Comparison of ENCODE assay signal across 14 mouse cellular contexts in genomic region chr1:91464436-91464835, GRCm38 (mm10). TPM values are rescaled to one million over a fixed set of nuclear protein-coding genes. Genes with fewer than 3 reads are reported as not detected.
DNase-seq lines count a peak whose midpoint lies in the region; ATAC-seq and TF ChIP-seq lines count a peak whose summit lies in the region.
"Had no signal": no experiment of that assay in that cellular context is flagged by ENCODE, and none has a peak within 500 bp of the region (broad histone marks: within the 10 kb centered on the region; RNA-seq: fewer than 3 reads in every experiment).

No protein-coding gene starts in this region.

- no peaks in the 10 kb centered on the region for H3K79me2 ChIP-seq in liver, adult 2 months (ENCODE audit: control insufficient read depth, insufficient read depth, low read length)

- TF ChIP-seq CTCF in liver, adult 2 months (IDR thresholded peaks at IDR 0.05; ENCODE audit: low read depth, low read length): no peak
- TF ChIP-seq CTCF in intestine, postnatal 0 days (IDR thresholded peaks at IDR 0.05; ENCODE audit: low read depth): no peak

- ATAC-seq in liver, embryonic 11.5 days (replicated peaks; ENCODE audit: low FRiP score): no peak
- ATAC-seq in intestine, postnatal 0 days: 0 out of 2 replicates have a peak, but pooled peaks have one; percentile 2
- ATAC-seq in liver, embryonic 13.5 days (ENCODE audit: low read depth): no peak
- no peak for ATAC-seq in erythroblast, adult 5-6 weeks (replicated peaks; ENCODE audit: low FRiP score, poor library complexity, severe bottlenecking)
- ATAC-seq: forebrain, postnatal 0 days had no signal

- no peak for TF ChIP-seq POLR2A in liver, adult 2 months (IDR thresholded peaks at IDR 0.05; ENCODE audit: extremely low read depth, insufficient read depth, low read length)

- peak overlapping the region; percentile 59 for H3K27ac ChIP-seq in liver, adult 2 months (replicated peaks; ENCODE audit: insufficient read depth, low read depth, low read length)
- no peak overlapping the region for H3K27ac ChIP-seq in liver, embryonic 11.5 days (ENCODE audit: low read depth, low read length)
- peak overlapping the region; percentile 95 for H3K27ac ChIP-seq in intestine, postnatal 0 days (ENCODE audit: low read depth, low read length)
- peak overlapping the region; percentile 83; the same call in 1 of the 2 replicates for H3K27ac ChIP-seq in liver, embryonic 13.5 days
- H3K27ac ChIP-seq: neural tube, embryonic 15.5 days had no signal

- H3K36me3 ChIP-seq in liver, adult 2 months (ENCODE audit: control insufficient read depth, insufficient read depth, low read length): no peaks in the 10 kb centered on the region
- H3K36me3 ChIP-seq in liver, embryonic 11.5 days (ENCODE audit: control insufficient read depth, insufficient read depth, low read length): no peaks in the 10 kb centered on the region
- no peaks in the 10 kb centered on the region for H3K36me3 ChIP-seq in intestine, postnatal 0 days (ENCODE audit: control insufficient read depth, insufficient read depth)
- no peaks in the 10 kb centered on the region for H3K36me3 ChIP-seq in liver, embryonic 13.5 days
- H3K36me3 ChIP-seq: neural tube, embryonic 15.5 days had no signal

- H3K4me1 ChIP-seq in liver, adult 2 months (ENCODE audit: control insufficient read depth, insufficient read depth, low read length): peaks cover 27% of the 10 kb centered on the region
- H3K4me1 ChIP-seq in liver, embryonic 11.5 days (replicated peaks; ENCODE audit: control insufficient read depth, insufficient read depth, low read length): peaks cover 20% of the 10 kb centered on the region
- H3K4me1 ChIP-seq in intestine, postnatal 0 days (replicated peaks; ENCODE audit: control insufficient read depth, insufficient read depth, low read length): peaks cover 15% of the 10 kb centered on the region
- H3K4me1 ChIP-seq in liver, embryonic 13.5 days (replicated peaks): peaks cover 28% of the 10 kb centered on the region

- no peak overlapping the region for H3K4me2 ChIP-seq in liver, embryonic 11.5 days
- H3K4me2 ChIP-seq in intestine, postnatal 0 days (replicated peaks; ENCODE audit: low read depth): peak overlapping the region; percentile 56
- peak overlapping the region; percentile 41; the same call in 1 of the 2 replicates for H3K4me2 ChIP-seq in liver, embryonic 13.5 days
- H3K4me2 ChIP-seq: lung, embryonic 14.5 days; neural tube, embryonic 15.5 days had no signal

- H3K9ac ChIP-seq in liver, adult 2 months (ENCODE audit: low read depth, low read length): no peak overlapping the region
- H3K9ac ChIP-seq in liver, embryonic 11.5 days (ENCODE audit: low read depth, low read length): no peak overlapping the region
- H3K9ac ChIP-seq in intestine, postnatal 0 days (ENCODE audit: low read depth, low read length): peak overlapping the region; percentile 13; the same call in 1 of the 2 replicates
- no peak overlapping the region for H3K9ac ChIP-seq in liver, embryonic 13.5 days
- H3K9ac ChIP-seq: forebrain, postnatal 0 days; lung, embryonic 14.5 days; neural tube, embryonic 15.5 days had no signal

- 30% methylated on average over 5 of the region's 5 CpGs for WGBS in liver, adult 2 months
- 71% methylated on average over 5 of the region's 5 CpGs for WGBS in liver, embryonic 11.5 days
- WGBS in intestine, postnatal 0 days: 25% methylated on average over 5 of the region's 5 CpGs
- 57% methylated on average over 5 of the region's 5 CpGs for WGBS in liver, embryonic 13.5 days (ENCODE audit: insufficient replicate concordance)

- no peak overlapping the region for H3K4me3 ChIP-seq in liver, adult 2 months (ENCODE audit: insufficient read depth, low read depth, low read length)
- H3K4me3 ChIP-seq in liver, embryonic 11.5 days (ENCODE audit: low read depth, low read length): no peak overlapping the region
- H3K4me3 ChIP-seq in intestine, postnatal 0 days (ENCODE audit: low read depth, low read length): no peak overlapping the region
- H3K4me3 ChIP-seq in liver, embryonic 13.5 days (replicated peaks): no peak overlapping the region
- H3K4me3 ChIP-seq: neural tube, embryonic 15.5 days had no signal

- H3K27me3 ChIP-seq in liver, adult 2 months (ENCODE audit: control insufficient read depth, insufficient read depth, low read length): no peaks in the 10 kb centered on the region
- H3K27me3 ChIP-seq in liver, embryonic 11.5 days (replicated peaks; ENCODE audit: control insufficient read depth, insufficient read depth, low read length): no peaks in the 10 kb centered on the region
- no peaks in the 10 kb centered on the region for H3K27me3 ChIP-seq in intestine, postnatal 0 days (replicated peaks; ENCODE audit: control insufficient read depth, insufficient read depth, low read length)
- H3K27me3 ChIP-seq in liver, embryonic 13.5 days: no peaks in the 10 kb centered on the region
- H3K27me3 ChIP-seq: neural tube, embryonic 15.5 days had no signal

- no peaks in the 10 kb centered on the region for H3K9me3 ChIP-seq in liver, embryonic 11.5 days (ENCODE audit: control insufficient read depth, low read length)
- H3K9me3 ChIP-seq in intestine, postnatal 0 days (ENCODE audit: control insufficient read depth): no peaks in the 10 kb centered on the region
- no peaks in the 10 kb centered on the region for H3K9me3 ChIP-seq in liver, embryonic 13.5 days (replicated peaks)
- H3K9me3 ChIP-seq: neural tube, embryonic 15.5 days had no signal

- peak; percentile 52 for DNase-seq in adrenal gland, postnatal 14 days
- no peak for DNase-seq in adrenal gland, adult 8-10 months
- DNase-seq in liver, adult 2 months (ENCODE audit: extremely low read depth, low read depth, low spot score): peak; percentile 62
- no peak for DNase-seq in liver, embryonic 11.5 days (ENCODE audit: low spot score)
- DNase-seq in liver, embryonic 13.5 days: no peak
- DNase-seq in spleen, postnatal 10 days (ENCODE audit: low spot score in 2 of 2): no peak
- DNase-seq: cerebellum, adult 11-12 months; forebrain, postnatal 0 days; gastrocnemius, postnatal 25 days; lung, embryonic 14.5 days; right cerebral cortex, adult 18-20 months had no signal

RNA-seq across cellular contexts. Expression of gene Per2, which starts 5.3 kb away (rescaled TPM):
- total RNA-seq in adrenal gland, postnatal 14 days (2021): 38.3 and 42.3 TPM in 2 replicates
- total RNA-seq in adrenal gland, adult 8-10 months (2022): 10 to 100 TPM; 42.5 to 75.0 (median 45.4) TPM
- 5.7 and 7.7 TPM in 2 replicates for total RNA-seq in liver, adult 2 months (2014; rRNA removed)
- 3.9 and 4.9 TPM in 2 replicates for polyA plus RNA-seq in liver, adult 2 months (2012; rRNA removed)
- polyA plus RNA-seq in liver, embryonic 11.5 days (2014; fragmentation: Nextera tagmentation; extraction: Ambion mirVana): 4.5 and 6.8 TPM in 2 replicates
- polyA plus RNA-seq in intestine, postnatal 0 days (2015; fragmentation: Nextera tagmentation; extraction: Ambion mirVana): 7.2 and 7.9 TPM in 2 replicates
- 1.4 and 2.5 TPM in 2 replicates for polyA plus RNA-seq in liver, embryonic 13.5 days (2015; fragmentation: Nextera tagmentation; extraction: Ambion mirVana)
- total RNA-seq in erythroblast, adult 5-6 weeks (2015; ENCODE audit: low replicate concordance): 1.9 and 2.7 TPM in 2 replicates
- 1.7 and 2.0 TPM in 2 replicates for total RNA-seq in erythroblast, adult 5-6 weeks (2017; ENCODE audit: low replicate concordance)

RNA-seq across cellular contexts. Expression of gene Traf3ip1, which starts 30.0 kb away (rescaled TPM):
- 12.3 and 12.6 TPM in 2 replicates for total RNA-seq in adrenal gland, postnatal 14 days (2021)
- 10 to 100 TPM; 11.4 to 15.7 (median 12.9) TPM for total RNA-seq in adrenal gland, adult 8-10 months (2022)
- 3.2 and 3.6 TPM in 2 replicates for total RNA-seq in liver, adult 2 months (2014; rRNA removed)
- polyA plus RNA-seq in liver, adult 2 months (2012; rRNA removed): 3.4 and 3.8 TPM in 2 replicates
- polyA plus RNA-seq in liver, embryonic 11.5 days (2014; fragmentation: Nextera tagmentation; extraction: Ambion mirVana): 4.4 TPM in 2 replicates
- polyA plus RNA-seq in intestine, postnatal 0 days (2015; fragmentation: Nextera tagmentation; extraction: Ambion mirVana): 3.3 and 3.7 TPM in 2 replicates
- polyA plus RNA-seq in liver, embryonic 13.5 days (2015; fragmentation: Nextera tagmentation; extraction: Ambion mirVana): 2.5 and 2.6 TPM in 2 replicates
- 1.0 and 1.3 TPM in 2 replicates for total RNA-seq in erythroblast, adult 5-6 weeks (2015; ENCODE audit: low replicate concordance)
- total RNA-seq in erythroblast, adult 5-6 weeks (2017; ENCODE audit: low replicate concordance): 0.51 and 2.6 TPM in 2 replicates

RNA-seq across cellular contexts. Expression of gene Hes6, which starts 50.6 kb away (rescaled TPM):
- total RNA-seq in adrenal gland, postnatal 14 days (2021): 182 and 223 TPM in 2 replicates
- 100 to 1,000 TPM; 178 to 376 (median 294) TPM for total RNA-seq in adrenal gland, adult 8-10 months (2022)
- total RNA-seq in liver, adult 2 months (2014; rRNA removed): 64.6 and 97.0 TPM in 2 replicates
- 107 and 112 TPM in 2 replicates for polyA plus RNA-seq in liver, adult 2 months (2012; rRNA removed)
- polyA plus RNA-seq in liver, embryonic 11.5 days (2014; fragmentation: Nextera tagmentation; extraction: Ambion mirVana): 50.8 and 51.8 TPM in 2 replicates
- polyA plus RNA-seq in intestine, postnatal 0 days (2015; fragmentation: Nextera tagmentation; extraction: Ambion mirVana): 84.1 and 84.8 TPM in 2 replicates
- 21.9 and 22.5 TPM in 2 replicates for polyA plus RNA-seq in liver, embryonic 13.5 days (2015; fragmentation: Nextera tagmentation; extraction: Ambion mirVana)
- 2.5 and 4.8 TPM in 2 replicates for total RNA-seq in erythroblast, adult 5-6 weeks (2015; ENCODE audit: low replicate concordance)
- total RNA-seq in erythroblast, adult 5-6 weeks (2017; ENCODE audit: low replicate concordance): 4.2 and 5.0 TPM in 2 replicates

Comparison
In these comparisons a context has a peak if more than half of its experiments do, and no peak if none do; other contexts are left out.
1. DNase-seq: peak in adrenal gland, postnatal 14 days (single experiment) and liver, adult 2 months (single experiment); none in adrenal gland, adult 8-10 months (single experiment), liver, embryonic 11.5 days (single experiment), liver, embryonic 13.5 days (single experiment) and spleen, postnatal 10 days (0 of 2).
2. RNA of gene Hes6, which starts 50.6 kb away (total RNA-seq): 178 to 376 TPM in adrenal gland, adult 8-10 months, 182 to 223 TPM in adrenal gland, postnatal 14 days and 64.6 to 97.0 TPM in liver, adult 2 months; 2.5 to 5.0 TPM in erythroblast, adult 5-6 weeks; every median in the first group is over 10 times any median in the second.